Mouse (Mus musculus) c-Kit-positive CD71-negative TER-119-negative erythroid progenitor cells, embryonic 14.5 days (primary cell): Measurements from ENCODE around the gene Ptpre.
"Not testable (repeated sequence)": the region's sequence is repeated elsewhere in the genome, so short reads cannot be mapped to it uniquely, and the experiment has no call there.

ENCODE experiments used
- DNase-seq: peaks from one replicate; pipeline ENCODE4 v3.0.0-alpha.2; 2013; ENCODE audit warnings: low read depth

Gene Ptpre

DNA sequence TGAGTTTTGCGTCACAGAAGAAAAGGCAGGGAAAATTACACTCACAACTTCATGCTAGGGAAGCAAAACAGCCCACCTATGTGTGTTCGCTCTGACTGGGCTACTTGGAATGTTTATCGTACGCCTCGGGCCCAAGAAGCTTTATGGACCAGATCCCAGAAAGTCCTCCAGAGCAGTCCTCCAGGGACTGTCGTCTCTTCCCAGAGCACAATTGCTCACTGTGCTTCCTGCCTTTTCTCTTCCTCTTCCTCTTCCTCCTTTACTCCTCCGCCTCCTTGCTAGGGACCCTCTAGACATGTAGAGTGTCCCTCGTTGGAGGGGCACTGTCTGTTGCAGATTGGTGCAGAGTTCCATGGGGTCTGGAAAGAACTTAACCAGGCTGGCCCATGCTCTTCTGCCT, 111.5 kb downstream of the Ptpre start:
- DNase-seq = no peak

DNA sequence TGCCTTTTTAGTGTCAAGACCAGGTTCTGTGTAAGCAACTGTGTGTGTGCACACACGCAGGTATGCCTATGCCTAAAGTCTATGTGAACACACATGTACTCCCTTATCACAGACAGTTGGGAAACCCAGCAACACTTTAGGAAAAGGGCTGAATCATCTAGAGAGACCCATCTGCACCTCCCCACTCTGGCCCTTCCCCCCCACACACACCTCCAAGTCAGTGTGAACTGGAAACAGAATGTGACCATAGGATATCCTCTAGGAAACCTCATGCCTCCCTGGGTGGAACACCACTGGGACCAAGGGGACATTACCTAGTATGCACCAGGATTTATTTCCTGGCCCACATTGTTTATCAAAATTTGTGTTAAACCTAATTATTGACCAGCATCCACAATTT, 112.0 kb downstream of the Ptpre start:
- no peak for DNase-seq

DNA sequence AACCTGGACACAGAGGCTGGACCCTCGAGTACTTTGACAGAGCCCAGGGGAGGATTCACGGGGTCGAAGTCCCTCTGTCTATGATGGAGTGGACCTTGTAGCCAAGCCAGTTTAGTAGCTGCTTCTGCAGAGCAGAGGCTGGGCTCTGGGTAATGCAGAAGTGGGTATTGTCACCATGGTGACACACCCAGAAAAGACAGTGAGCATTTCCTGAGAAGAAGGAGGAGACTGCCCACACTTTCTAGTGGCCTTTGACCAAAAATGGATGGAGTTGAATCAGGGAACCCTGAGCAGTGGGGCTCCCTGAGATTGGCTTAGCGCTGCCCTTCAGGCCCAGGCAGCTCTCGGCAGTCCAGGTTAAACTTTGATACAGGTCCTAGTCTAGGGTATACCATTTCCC, 112.8 kb downstream of the Ptpre start:
- no peak for DNase-seq

DNA sequence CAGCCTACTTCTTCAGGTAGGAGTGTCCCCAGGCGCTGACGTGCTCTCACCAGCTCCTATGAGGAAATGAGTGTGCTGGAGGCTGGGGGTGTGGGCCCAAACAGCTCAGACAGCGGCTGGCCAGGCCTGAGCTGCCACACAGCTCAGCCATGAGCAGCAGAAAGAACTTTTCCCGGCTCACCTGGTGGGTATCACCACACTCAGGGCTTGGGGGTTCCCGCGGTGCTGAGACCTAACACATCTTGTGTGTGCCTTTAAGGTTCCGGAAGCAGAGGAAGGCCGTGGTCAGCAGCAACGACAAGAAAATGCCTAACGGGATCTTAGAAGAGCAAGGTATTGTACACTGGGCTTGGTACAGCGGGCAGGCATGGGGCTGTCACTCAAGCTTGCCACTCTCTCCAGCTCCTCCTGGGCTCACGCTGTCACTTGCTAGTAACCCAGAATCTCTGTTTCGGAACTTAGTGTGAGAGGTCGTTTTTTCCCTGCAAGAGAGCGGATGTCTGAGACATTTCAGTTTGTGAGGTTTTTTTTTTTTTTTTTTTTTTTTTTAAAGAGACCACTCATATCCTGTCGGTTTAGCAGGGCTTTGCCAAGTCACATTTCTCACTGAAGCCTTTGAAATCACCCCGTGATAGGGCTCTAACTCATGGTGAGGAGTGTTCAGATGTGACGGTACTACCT, 114.7 kb downstream of the Ptpre start:
- no peak for DNase-seq

DNA sequence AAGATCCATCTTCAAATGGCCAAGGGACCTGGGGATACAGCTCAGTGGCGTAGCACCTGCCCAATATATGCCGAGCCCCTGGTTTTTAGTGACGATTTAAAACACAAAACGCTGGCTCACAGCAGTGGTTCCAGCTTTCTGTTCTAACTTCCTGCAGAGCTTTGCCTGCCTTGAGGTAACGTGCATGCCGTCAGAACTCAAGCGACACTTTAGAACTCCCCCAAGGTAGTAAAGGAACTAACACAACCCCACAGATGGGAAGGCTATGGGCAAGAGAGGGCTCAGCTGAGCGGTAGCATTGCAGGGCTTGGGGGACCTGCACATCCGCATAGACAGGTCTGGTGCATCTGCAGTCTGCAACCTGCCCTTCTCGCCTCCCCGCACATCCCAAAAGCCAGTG, 115.5 kb downstream of the Ptpre start:
- no peak for DNase-seq

DNA sequence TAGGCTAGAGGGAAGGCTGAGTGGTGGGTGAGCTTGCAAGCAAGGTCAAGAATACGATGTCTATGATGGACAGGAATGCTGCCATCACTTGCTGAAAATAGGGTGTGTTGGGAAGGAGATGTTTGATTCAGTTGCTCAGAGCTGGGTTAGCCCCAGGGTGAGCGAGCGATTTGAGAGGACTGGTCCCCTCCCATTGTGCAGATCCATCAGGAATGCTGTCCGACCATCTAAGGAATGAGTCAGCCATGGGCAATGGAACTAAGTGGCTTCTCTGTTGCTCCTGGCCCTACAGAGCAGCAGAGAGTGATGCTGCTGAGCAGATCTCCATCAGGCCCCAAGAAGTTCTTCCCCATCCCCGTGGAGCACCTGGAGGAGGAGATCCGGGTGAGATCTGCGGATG, 116.3 kb downstream of the Ptpre start:
- DNase-seq = no peak

DNA sequence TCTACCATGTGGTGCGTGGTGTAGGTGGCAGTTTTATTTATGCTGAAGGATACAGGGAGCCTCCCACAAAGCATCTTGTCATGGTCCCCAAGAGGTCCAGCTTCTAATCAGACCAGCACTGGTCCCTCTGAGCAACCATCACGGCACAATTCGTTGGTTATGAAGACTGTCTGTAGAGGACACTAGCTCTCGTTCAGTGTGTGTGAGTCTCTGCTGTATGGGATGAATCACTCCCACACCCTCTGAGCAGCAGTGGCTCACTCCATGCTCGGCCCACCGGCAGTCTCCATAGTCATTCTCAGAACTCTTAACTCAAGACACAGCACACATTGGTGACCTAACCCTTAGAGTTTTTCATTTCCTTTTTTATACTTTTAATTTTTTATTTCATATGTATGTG, 117.0 kb downstream of the Ptpre start:
- no peak for DNase-seq

DNA sequence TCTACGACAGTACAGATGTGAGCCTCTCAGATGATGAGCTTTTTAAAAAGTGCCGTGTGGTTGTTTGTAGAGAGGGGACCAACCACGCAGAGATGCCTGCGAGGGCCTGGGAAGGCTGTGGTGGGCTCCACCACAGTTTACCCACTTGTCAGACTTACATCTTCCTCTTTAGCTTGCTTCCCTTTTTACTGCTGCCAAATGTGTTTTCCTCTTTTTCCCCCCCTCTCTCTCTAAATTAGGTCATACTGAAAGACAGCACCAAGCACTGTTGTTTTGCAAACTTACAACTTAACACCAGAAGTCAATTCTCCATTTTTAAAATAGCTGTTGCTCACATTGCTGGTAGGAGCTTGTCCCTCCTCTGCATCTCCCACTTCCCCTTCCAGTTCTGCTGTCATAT, 117.8 kb downstream of the Ptpre start:
- DNase-seq = no peak

DNA sequence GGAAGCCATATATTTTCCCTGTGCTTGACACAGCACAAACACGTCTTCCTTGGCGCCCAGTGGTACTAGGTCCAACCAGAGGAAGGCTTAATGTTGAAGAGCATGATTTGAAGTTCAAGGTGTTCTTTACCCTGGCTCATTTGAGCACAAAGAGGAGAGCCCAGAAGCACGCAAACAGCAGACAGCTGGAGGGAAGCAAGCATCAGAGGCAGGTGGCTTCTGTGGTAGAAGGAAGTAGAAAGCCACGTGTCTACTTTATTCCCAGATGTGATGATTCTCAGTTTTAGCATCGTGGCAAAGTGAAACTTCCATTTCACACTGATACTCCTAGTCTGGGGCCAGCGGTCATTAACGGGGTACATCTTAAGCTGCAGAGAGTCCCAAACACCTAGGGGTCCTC, 120.9 kb downstream of the Ptpre start:
- DNase-seq = no peak

DNA sequence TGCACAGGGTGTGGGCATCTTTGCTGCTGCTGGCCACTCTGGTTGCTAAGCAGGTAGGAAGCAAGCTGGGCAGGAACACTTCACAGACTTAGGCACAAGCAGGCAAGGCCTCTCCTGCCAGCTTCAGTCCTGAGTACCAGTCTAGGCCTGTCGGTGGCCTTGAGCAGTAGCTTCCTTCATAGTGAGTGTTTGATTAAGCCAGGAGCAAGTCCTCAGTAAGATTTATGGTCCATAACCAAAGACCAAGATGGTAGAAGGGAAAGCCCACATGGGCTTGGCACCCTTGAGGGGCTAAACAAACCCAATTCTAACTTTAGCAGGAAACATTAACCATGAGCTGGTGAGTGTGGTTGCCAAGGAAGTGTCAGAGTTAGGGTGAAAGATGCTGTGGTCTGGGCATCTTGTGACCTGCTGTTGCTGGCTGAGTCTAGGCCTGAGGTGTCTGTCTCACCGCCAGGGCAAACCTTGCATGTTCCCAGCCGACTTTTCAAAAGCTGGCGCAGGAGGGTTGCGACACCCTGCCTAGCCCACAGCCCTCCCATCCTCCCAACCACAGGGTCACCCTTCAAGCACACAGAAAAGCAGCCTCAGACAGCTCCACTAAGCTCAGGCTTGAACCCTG, 122.1 kb downstream of the Ptpre start:
- no peak for DNase-seq

DNA sequence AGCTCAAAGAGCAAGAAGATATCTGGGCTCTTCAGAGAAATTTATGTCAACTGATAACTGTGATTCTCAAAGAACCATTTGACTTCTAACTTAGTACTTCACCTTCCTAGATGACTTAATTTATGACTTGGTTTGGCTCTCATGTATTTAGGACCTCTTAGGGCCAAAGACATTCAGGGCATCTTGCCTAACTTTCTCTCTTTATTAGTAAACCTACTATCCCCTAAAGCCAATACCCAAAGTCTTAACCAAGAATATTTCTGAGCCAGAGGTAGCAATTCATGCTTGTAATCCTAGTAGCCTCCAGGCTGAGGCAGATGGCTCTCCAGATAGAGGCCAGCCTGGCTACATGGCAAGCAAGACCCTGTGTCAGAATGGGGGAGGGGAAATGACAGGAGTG, 123.0 kb downstream of the Ptpre start:
- no peak for DNase-seq

DNA sequence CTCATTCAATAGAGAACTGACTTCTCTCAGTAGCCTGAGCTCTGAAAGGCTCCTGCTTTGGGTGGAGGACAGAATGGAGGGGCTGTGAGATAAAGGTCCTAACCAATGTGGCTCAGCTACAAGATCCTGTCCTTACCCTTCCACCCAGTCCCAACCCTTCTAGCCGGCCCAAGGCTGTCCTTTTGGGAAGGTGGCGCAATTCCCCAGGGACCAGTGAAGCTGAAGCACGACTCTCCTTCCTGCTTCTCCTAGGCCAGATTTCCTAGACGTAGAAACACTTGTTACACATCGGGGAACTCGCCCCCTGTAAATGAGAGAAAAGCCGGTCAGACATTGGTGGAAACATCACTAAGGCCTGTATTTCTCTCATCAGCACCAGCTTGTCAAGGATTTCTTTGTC, 126.9 kb downstream of the Ptpre start:
- no peak for DNase-seq

DNA sequence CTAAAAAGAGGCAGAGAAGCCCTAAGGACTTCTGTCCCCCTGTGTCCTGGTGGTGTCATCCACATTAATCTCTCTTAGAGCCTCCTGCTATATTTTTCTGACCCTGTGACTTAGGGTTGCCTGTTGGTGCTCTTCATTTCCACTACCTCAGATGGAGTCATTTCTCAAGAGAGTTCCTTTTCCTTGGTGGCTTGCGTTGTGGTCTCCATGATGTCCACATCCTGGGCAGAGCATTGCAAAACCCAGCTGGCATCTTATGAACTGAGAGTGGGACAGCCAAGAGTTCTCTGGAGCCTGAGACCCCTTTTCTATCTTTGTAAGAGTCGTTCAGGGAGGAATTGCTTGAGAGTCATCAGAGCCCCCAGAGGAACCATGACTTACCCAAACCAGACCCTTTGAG, 129.0 kb downstream of the Ptpre start:
- DNase-seq = no peak

DNA sequence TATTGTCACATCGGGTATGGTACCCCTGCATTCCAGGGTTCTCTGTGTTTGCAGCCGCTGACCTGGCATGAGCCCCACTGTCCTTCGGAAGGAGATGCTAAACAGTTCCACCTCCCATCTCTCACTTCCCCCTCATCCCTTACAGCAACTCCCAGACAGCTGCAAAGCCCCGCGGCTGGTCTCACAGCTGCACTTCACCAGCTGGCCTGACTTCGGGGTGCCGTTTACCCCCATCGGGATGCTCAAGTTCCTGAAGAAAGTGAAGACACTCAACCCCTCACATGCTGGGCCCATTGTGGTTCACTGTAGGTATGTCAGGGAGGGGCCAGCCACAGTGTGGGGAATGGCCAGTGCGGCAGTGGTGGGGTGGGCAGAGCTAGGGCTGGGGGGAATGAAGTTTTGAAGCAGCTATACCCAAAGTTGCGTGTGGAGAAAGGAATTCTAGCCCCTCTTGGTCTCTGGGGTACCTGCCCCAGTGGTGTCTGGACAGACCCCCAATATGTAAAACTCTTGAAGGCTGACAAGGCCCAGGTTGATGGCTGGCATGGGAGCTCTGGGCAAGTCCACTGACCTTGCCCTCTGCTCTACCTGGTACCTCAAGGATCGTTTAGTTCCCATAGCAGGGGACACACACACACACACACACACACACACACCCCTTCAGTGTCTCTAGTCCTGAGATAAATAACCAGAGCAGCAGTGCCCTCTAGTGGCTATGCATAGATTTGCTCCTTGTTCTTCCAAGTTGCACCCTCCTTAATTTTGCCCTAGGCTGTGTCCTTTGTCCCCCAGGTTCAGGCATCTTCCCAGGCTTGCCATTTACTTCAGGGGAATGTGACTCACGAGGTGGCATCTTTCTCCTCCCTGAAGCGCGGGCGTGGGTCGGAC, 131.8 kb downstream of the Ptpre start:
- no peak for DNase-seq

DNA sequence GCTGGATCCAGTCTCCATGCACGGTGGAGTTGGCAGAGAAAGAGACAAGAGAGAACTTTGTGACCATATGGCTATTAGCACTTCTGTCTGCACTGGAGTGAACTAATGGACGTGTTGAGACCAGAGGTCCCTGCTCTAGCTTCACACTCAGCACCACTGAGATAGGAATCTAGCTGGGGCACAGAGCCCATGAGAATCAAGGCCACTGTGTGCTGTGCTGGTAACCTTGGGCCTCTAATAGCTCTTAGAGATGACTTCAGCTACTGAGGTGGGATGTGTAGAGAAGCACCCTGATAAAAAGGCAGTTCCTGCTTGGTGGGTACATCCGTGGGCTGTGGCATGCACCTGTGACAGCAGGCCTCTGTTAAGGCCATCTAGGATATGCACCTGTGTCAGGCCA, 136.3 kb downstream of the Ptpre start:
- DNase-seq = no peak

DNA sequence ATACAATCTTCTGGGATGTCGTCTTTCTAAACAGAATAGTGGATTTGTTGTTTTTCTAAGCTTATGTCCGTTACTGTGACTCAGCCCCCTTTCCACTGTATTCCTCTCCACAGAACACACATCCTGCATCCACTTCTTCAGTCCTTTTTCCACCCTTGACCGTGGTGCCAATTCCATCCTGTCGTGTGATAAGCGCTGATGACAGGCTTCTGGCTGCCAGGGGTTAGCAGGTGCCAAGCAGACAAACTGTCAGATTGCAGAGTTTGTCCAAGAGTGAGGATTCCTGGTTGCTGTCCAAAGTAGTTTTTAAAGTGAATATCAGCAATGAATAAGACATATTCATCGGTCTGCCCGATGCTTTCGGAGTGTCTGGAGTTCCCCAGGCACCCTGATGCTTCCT, 139.4 kb downstream of the Ptpre start:
- no peak for DNase-seq

DNA sequence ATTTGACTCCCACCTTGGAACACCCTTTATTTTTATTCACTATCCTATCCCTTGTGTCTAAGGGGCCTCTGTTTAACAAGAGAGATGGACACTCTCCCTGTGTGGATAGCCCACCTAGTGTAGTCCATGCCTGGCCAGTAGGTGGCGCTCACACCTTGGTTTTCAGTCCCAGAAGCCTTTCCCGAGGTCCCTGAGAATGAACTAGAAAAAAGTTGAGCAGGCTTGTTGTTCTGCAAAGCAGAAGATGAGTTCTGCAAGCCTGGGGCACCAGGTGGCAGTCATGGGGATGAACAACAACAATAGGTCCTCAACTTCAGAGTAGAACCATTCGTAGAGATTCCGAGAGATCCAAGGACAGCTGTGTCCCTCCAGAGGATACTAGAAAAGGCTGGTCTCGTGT, 143.1 kb downstream of the Ptpre start:
- DNase-seq = peak; percentile 38

DNA sequence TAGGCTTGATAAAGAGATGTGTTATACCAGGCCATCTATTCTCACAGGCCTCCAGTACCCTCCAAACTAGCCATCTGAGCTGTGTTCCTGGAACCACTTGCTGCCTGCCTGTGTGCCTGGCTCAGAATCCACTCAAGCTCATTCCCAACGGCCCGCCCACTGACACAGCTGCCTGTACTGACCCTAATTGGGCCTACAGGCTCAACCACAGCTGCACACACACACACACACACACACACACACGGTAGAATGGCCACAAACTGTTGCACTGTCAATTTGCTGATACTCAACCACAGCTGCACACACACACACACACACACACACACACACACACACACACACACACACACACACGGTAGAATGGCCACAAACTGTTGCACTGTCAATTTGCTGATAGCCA, 146.8 kb downstream of the Ptpre start:
- not testable (repeated sequence) for DNase-seq

DNA sequence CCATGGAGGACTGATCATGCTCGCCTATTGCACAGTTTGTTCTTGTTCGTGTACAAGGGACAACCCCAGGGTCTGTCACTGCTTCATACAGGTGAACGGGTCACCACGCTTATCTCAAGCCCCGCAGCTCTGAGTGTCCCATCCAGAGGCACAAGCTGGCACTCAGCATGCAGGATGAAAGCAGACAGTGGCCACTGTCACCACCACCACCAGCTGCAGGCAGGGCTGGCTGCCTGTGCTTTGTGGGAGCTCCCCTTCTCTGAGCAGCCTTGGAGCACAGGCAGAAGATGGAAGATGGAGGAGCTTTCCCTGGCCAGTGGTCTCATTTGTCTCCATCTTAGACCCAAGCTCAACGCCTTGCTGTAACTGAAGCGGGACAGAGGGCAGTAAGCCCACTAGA, 147.7 kb downstream of the Ptpre start:
- DNase-seq = no peak

DNA sequence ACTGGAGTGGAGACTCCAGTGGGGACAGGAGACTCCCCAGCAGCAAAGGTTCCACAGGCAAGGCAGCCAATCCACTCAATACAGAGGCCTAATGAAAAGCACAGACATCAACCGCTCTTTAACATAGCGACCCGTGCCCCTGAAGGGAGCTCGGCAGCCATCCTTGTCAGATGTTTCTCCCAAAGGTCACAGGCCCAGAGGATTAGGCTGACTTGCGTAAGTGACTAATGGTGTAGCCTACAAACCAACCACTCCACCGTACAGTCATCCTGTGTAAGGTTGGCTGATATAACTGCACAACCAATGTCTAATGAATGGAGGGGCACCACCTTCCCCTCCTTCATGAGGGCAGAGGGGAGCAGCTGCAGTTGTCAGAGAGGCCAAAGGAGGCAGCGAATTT, 152.1 kb downstream of the Ptpre start:
- DNase-seq = no peak

DNA sequence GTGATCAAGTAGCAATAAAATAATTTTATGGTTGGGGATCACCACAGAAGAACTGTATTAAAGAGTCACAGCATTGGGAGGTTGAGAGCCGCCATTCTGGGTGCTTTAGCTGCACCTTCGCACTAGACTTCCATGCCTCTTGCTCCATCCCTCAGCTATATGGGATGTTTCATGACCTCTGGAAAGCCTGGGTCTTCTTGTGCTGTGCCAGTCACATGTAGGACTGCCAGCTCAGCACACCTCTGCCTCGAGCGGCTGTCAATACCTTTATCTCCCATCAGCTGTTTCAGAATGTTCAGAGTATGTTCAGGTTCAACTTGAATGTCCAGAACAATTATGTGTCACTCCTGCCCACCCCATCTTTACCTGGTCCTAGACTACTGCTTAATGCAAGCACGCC, 154.7 kb downstream of the Ptpre start:
- DNase-seq = no peak

DNA sequence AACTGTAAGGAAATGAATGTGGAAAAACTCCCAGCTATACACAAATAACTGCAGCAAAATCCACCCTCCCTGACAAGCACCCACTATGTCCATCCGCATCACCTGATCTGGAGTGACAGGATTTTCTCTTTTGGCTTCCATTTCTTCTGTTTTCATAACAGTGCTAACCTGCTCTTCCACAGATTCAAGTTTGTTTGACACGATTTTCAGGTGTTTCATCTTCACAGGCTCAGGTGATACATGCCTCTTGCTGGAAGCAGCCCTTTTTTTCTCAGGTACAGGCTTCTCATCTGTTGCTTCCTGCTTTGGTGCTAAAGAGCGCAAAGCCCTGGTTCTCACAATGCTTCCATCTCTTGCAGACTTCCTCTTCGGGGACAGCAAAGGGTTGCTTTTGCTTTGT, 156.8 kb downstream of the Ptpre start:
- DNase-seq = no peak

DNA sequence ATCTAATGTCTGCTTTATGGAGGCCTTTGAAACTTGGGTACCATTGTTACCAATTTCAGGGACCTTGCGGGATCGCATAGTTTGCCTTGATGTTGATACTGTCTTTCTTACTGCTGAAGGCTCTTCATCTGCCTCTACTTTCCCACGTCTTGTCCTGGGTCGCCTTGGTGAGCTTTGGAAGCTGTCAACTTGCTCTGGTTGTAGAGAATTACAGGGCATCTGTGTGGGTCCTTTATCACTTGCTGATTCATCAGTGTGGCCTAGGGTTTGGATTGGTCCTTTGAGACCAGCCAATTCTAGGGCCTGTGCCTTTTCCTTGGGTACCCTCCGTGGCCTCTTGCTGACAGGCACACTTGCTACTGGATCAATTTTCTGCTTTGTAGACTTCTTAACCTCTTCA, 157.5 kb downstream of the Ptpre start:
- DNase-seq = no peak
